Mouse (Mus musculus) c-Kit-positive CD71-positive TER-119-negative erythroid progenitor cells, embryonic 14.5 days (primary cell): ENCODE data around the gene Setd1b.
"Not testable (repeated sequence)": the region's sequence is repeated elsewhere in the genome, so short reads cannot be mapped to it uniquely, and the experiment has no call there.

Experiments
- DNase-seq: peaks from one replicate; pipeline ENCODE4 v3.0.0-alpha.2; 2013; ENCODE audit warnings: low read depth

Gene Setd1b

GRCm38 (mm10) chr5:123201523-123201892, 59.5 kb downstream of the Setd1b start:
- DNase-seq = no peak

GRCm38 (mm10) chr5:123201987-123202386, 60.0 kb downstream of the Setd1b start:
- no peak for DNase-seq

GRCm38 (mm10) chr5:123202771-123203170, 60.8 kb downstream of the Setd1b start:
- not testable (repeated sequence) for DNase-seq

GRCm38 (mm10) chr5:123203591-123203990, 61.6 kb downstream of the Setd1b start:
- not testable (repeated sequence) for DNase-seq
